ENCODE assay signal across 10 mouse cellular contexts in genomic region chr4:134754371-134754770, GRCm38 (mm10). TPM values are rescaled to one million over a fixed set of nuclear protein-coding genes. Genes with fewer than 3 reads are reported as not detected.
DNase-seq lines count a peak whose midpoint lies in the region; ATAC-seq and TF ChIP-seq lines count a peak whose summit lies in the region.
"Had no signal": no experiment of that assay in that cellular context is flagged by ENCODE, and none has a peak within 500 bp of the region (broad histone marks: within the 10 kb centered on the region; RNA-seq: fewer than 3 reads in every experiment).

No protein-coding gene starts in this region.

- no peak for DNase-seq in heart, adult 2 months
- DNase-seq in lung, postnatal 0 days (ENCODE audit: low spot score) = no peak
- no peak for DNase-seq in lung, adult 18-20 months
- DNase-seq in splenic B cell, adult 2 months (ENCODE audit: low read depth, low spot score) = peak; percentile 56
- DNase-seq in ovary, postnatal 36 days (ENCODE audit: low spot score) = no peak
- DNase-seq in c-Kit-positive CD71-positive TER-119-positive erythroid progenitor cells, embryonic 14.5 days (ENCODE audit: low spot score) = no peak

- no peak overlapping the region for H3K4me2 ChIP-seq in heart, embryonic 11.5 days
- H3K4me2 ChIP-seq in lung, postnatal 0 days (replicated peaks; ENCODE audit: low read depth, low read length) = no peak overlapping the region
- H3K4me2 ChIP-seq in limb, embryonic 13.5 days (replicated peaks) = no peak overlapping the region

- H3K4me1 ChIP-seq in heart, embryonic 11.5 days (ENCODE audit: control insufficient read depth, insufficient read depth, low read length) = peaks cover 56% of the 10 kb centered on the region
- peaks cover 23% of the 10 kb centered on the region for H3K4me1 ChIP-seq in heart, adult 2 months (ENCODE audit: control insufficient read depth, insufficient read depth, low read length)
- peaks cover 35% of the 10 kb centered on the region; the same call in 1 of the 2 replicates for H3K4me1 ChIP-seq in lung, postnatal 0 days (ENCODE audit: insufficient read depth, low read depth, low read length)
- H3K4me1 ChIP-seq in limb, embryonic 13.5 days = peaks cover 68% of the 10 kb centered on the region

- 36% methylated on average over 10 of the region's 10 CpGs for WGBS in heart, embryonic 11.5 days (ENCODE audit: insufficient replicate concordance)
- 42% methylated on average over 10 of the region's 10 CpGs for WGBS in heart, adult 2 months
- WGBS in lung, postnatal 0 days = 46% methylated on average over 10 of the region's 10 CpGs
- WGBS in limb, embryonic 13.5 days = 48% methylated on average over 10 of the region's 10 CpGs

- 0 out of 2 replicates have a peak overlapping the region, but pooled peaks have one; percentile 12 for H3K9ac ChIP-seq in heart, embryonic 11.5 days (ENCODE audit: low read depth, low read length)
- no peak overlapping the region for H3K9ac ChIP-seq in heart, adult 2 months (ENCODE audit: low read depth, low read length)
- no peak overlapping the region for H3K9ac ChIP-seq in lung, postnatal 0 days (replicated peaks; ENCODE audit: low read depth)
- peak overlapping the region; percentile 5; the same call in 1 of the 2 replicates for H3K9ac ChIP-seq in limb, embryonic 13.5 days

- TF ChIP-seq CTCF in heart, adult 2 months (IDR thresholded peaks at IDR 0.05) = no peak
- TF ChIP-seq CTCF in lung, postnatal 0 days (IDR thresholded peaks at IDR 0.05) = no peak

- TF ChIP-seq EP300 in heart, adult 2 months (IDR thresholded peaks at IDR 0.05; ENCODE audit: insufficient read depth, low read depth, low read length) = no peak
- TF ChIP-seq EP300 in lung, postnatal 0 days (IDR thresholded peaks at IDR 0.05) = no peak

- no peaks in the 10 kb centered on the region for H3K36me3 ChIP-seq in heart, embryonic 11.5 days (ENCODE audit: control insufficient read depth, insufficient read depth, low read length)
- H3K36me3 ChIP-seq in heart, adult 2 months (ENCODE audit: control insufficient read depth, insufficient read depth, low read length) = no peaks in the 10 kb centered on the region
- H3K36me3 ChIP-seq in lung, postnatal 0 days (ENCODE audit: insufficient read depth, low read length) = no peaks in the 10 kb centered on the region; the same call in 1 of the 2 replicates
- H3K36me3 ChIP-seq in limb, embryonic 13.5 days = peaks cover 24% of the 10 kb centered on the region
- no peaks in the 10 kb centered on the region for H3K36me3 ChIP-seq in splenic B cell, adult 2 months (ENCODE audit: control insufficient read depth, insufficient read depth, low read length, poor library complexity, severe bottlenecking)

- H3K79me2 ChIP-seq in heart, adult 2 months (replicated peaks; ENCODE audit: control insufficient read depth, insufficient read depth, low read length) = 0 out of 2 replicates have a peak, but pooled peaks cover 2% of the 10 kb centered on the region

- no peaks in the 10 kb centered on the region for H3K9me3 ChIP-seq in heart, embryonic 11.5 days (replicated peaks; ENCODE audit: control insufficient read depth, low read length)
- no peaks in the 10 kb centered on the region for H3K9me3 ChIP-seq in lung, postnatal 0 days (ENCODE audit: low read length)
- no peaks in the 10 kb centered on the region for H3K9me3 ChIP-seq in limb, embryonic 13.5 days

- no peak for ATAC-seq in heart, embryonic 11.5 days (replicated peaks; ENCODE audit: insufficient number of reproducible peaks, low FRiP score, low TSS enrichment)
- no peak for ATAC-seq in lung, postnatal 0 days
- no peak for ATAC-seq in limb, embryonic 13.5 days (ENCODE audit: low FRiP score, low read depth)
- ATAC-seq: inflammation-experienced regulatory T-cells, adult 6 months had no signal

- H3K4me3 ChIP-seq in heart, embryonic 11.5 days (ENCODE audit: low read depth, low read length) = no peak overlapping the region
- no peak overlapping the region for H3K4me3 ChIP-seq in heart, adult 2 months
- H3K4me3 ChIP-seq in lung, postnatal 0 days (ENCODE audit: low read depth, low read length) = no peak overlapping the region
- no peak overlapping the region for H3K4me3 ChIP-seq in limb, embryonic 13.5 days
- H3K4me3 ChIP-seq: myocyte had no signal

- no peak for TF ChIP-seq POLR2A in heart, adult 2 months (IDR thresholded peaks at IDR 0.05; ENCODE audit: insufficient read depth, low read depth, low read length)

- intact Hi-C loops in heart, adult 2 months (cut with DNase I) = no loop called here

- H3K27ac ChIP-seq in heart, embryonic 11.5 days (ENCODE audit: low read depth, low read length) = peak overlapping the region; percentile 37
- no peak overlapping the region for H3K27ac ChIP-seq in heart, adult 2 months
- H3K27ac ChIP-seq in lung, postnatal 0 days (ENCODE audit: low read length) = peak overlapping the region; percentile 45; the same call in 1 of the 2 replicates
- H3K27ac ChIP-seq in limb, embryonic 13.5 days = no peak overlapping the region

- H3K27me3 ChIP-seq in heart, embryonic 11.5 days (ENCODE audit: control insufficient read depth, insufficient read depth, low read length) = no peaks in the 10 kb centered on the region
- no peaks in the 10 kb centered on the region for H3K27me3 ChIP-seq in heart, adult 2 months (ENCODE audit: control insufficient read depth, insufficient read depth, low read length)
- H3K27me3 ChIP-seq in lung, postnatal 0 days (replicated peaks; ENCODE audit: insufficient read depth, low read length) = no peaks in the 10 kb centered on the region
- no peaks in the 10 kb centered on the region for H3K27me3 ChIP-seq in limb, embryonic 13.5 days
- H3K27me3 ChIP-seq in splenic B cell, adult 2 months (ENCODE audit: control insufficient read depth, insufficient read depth, low read length, poor library complexity, severe bottlenecking) = no peaks in the 10 kb centered on the region

RNA-seq across cellular contexts. Expression of gene Ldlrap1, which starts 13.5 kb away (rescaled TPM):
- polyA plus RNA-seq in heart, embryonic 11.5 days (2014; fragmentation: Nextera tagmentation; extraction: Ambion mirVana) = 11.4 and 13.5 TPM in 2 replicates
- 10 to 100 TPM; 11.5 to 12.6 TPM for total RNA-seq in heart, adult 2 months (2021)
- 12.4 and 14.1 TPM in 2 replicates for polyA plus RNA-seq in heart, adult 2 months (2012; rRNA removed)
- polyA plus RNA-seq in lung, postnatal 0 days (2015; fragmentation: Nextera tagmentation; extraction: Ambion mirVana) = 23.5 and 24.4 TPM in 2 replicates
- 22.0 and 24.5 TPM in 2 replicates for polyA plus RNA-seq in limb, embryonic 13.5 days (2015; fragmentation: Nextera tagmentation; extraction: Ambion mirVana)

RNA-seq across cellular contexts. Expression of gene Man1c1, which starts 50.3 kb away (rescaled TPM):
- polyA plus RNA-seq in heart, embryonic 11.5 days (2014; fragmentation: Nextera tagmentation; extraction: Ambion mirVana) = 8.6 and 9.3 TPM in 2 replicates
- 10 to 100 TPM; 24.8 to 28.4 TPM for total RNA-seq in heart, adult 2 months (2021)
- polyA plus RNA-seq in heart, adult 2 months (2012; rRNA removed) = 14.1 and 17.6 TPM in 2 replicates
- polyA plus RNA-seq in lung, postnatal 0 days (2015; fragmentation: Nextera tagmentation; extraction: Ambion mirVana) = 2.9 and 3.0 TPM in 2 replicates
- polyA plus RNA-seq in limb, embryonic 13.5 days (2015; fragmentation: Nextera tagmentation; extraction: Ambion mirVana) = 2.9 and 3.5 TPM in 2 replicates

Comparison
In these comparisons a context has a peak if more than half of its experiments do, and no peak if none do; other contexts are left out.
1. H3K27ac ChIP-seq: peak in heart, embryonic 11.5 days (single experiment) and lung, postnatal 0 days (single experiment); none in heart, adult 2 months (single experiment) and limb, embryonic 13.5 days (single experiment).
2. H3K9ac ChIP-seq: peak in heart, embryonic 11.5 days (single experiment) and limb, embryonic 13.5 days (single experiment); none in heart, adult 2 months (single experiment) and lung, postnatal 0 days (single experiment).